Mouse (Mus musculus) liver, embryonic 14.5 days (tissue): ENCODE data around the gene Rin1. TPM values are rescaled to one million over a fixed set of nuclear protein-coding genes. Genes with fewer than 3 reads are reported as not detected.
A peak's percentile ranks its signal among the peaks of the same experiment; 100 is the strongest.
"Not testable (repeated sequence)": the region's sequence is repeated elsewhere in the genome, so short reads cannot be mapped to it uniquely, and the experiment has no call there.

Experiments used
- ATAC-seq: fragments of 200-750 bp; cut with Nextera tagmentation; 2 replicates; pipeline ENCODE4 v1.8.0; 2017; ENCODE audit warnings: moderate number of reproducible peaks, mild to moderate bottlenecking, moderate library complexity; ENCODE audit not compliant: insufficient read depth
- DNase-seq, 3 experiments: peaks; one replicate each; pipeline ENCODE4 v3.0.0-alpha.2; 2012 to 2013; ENCODE audit warnings: low read depth in 3 of 3, low spot score in 3 of 3
- H3K27ac ChIP-seq: fragments of 300-500 bp; sonication (generic); 2 replicates; pipeline ENCODE4 v1.5.1; 2014; ENCODE audit warnings: moderate library complexity, mild to moderate bottlenecking, control low read depth, inconsistent platforms
- H3K27me3 ChIP-seq: fragments of 300-500 bp; sonication (generic); 2 replicates; pipeline ENCODE4 v1.6.1; 2014; ENCODE audit warnings: mild to moderate bottlenecking, low read length, moderate library complexity; ENCODE audit not compliant: control insufficient read depth, insufficient read depth
- H3K36me3 ChIP-seq: fragments of 300-500 bp; sonication (generic); replicated peaks from 2 replicates; pipeline ENCODE4 v1.6.1; 2014; ENCODE audit warnings: low read depth; ENCODE audit not compliant: control insufficient read depth, insufficient read depth
- H3K4me1 ChIP-seq, 2 experiments: fragments of 200-500 bp in 1 of 2; fragments of 300-500 bp in 1 of 2; sonication (generic) in 1 of 2; replicated peaks; 2 replicates each; pipeline ENCODE4 v1.6.1; 2012 to 2014; ENCODE audit warnings: antibody characterized with exemption in 1 of 2, inconsistent platforms in 1 of 2, low read length in 1 of 2; ENCODE audit not compliant: control insufficient read depth in 2 of 2, insufficient read depth in 2 of 2
- H3K4me2 ChIP-seq: fragments of 300-500 bp; sonication (generic); 2 replicates; pipeline ENCODE4 v1.6.1; 2014; ENCODE audit warnings: low read depth, mild to moderate bottlenecking, control low read depth, moderate library complexity
- H3K4me3 ChIP-seq, 2 experiments: fragments of 200-500 bp in 1 of 2; fragments of 300-500 bp in 1 of 2; sonication (generic) in 1 of 2; 2 replicates each; pipeline ENCODE4 v1.5.1; 2012 to 2014; ENCODE audit warnings: low read depth in 2 of 2, low read length in 2 of 2, mild to moderate bottlenecking in 2 of 2, control low read depth in 1 of 2, inconsistent platforms in 1 of 2, moderate library complexity in 1 of 2; ENCODE audit not compliant: insufficient read depth in 1 of 2
- H3K9ac ChIP-seq: fragments of 300-500 bp; sonication (generic); replicated peaks from 2 replicates; pipeline ENCODE4 v1.6.1; 2014; ENCODE audit warnings: mild to moderate bottlenecking, control low read depth, moderate library complexity
- H3K9me3 ChIP-seq: fragments of 300-500 bp; sonication (generic); 2 replicates; pipeline ENCODE4 v1.6.1; 2016; ENCODE audit warnings: low read length, mixed read lengths; ENCODE audit not compliant: control insufficient read depth
- CTCF ChIP-seq: IDR thresholded peaks from 2 replicates; pipeline ENCODE4 v1.5.1; 2016; ENCODE audit warnings: antibody characterized with exemption, low read depth, control low read depth
- EP300 ChIP-seq: IDR thresholded peaks from 2 replicates; pipeline ENCODE4 v1.6.1; 2016; ENCODE audit warnings: antibody characterized with exemption, low read depth
- whole genome bisulfite sequencing: fragments of 180-500 bp; shearing (Covaris S2); extraction: QIAGEN DNeasy Blood & Tissue Kit; methylation state at CpG from one replicate; pipeline ENCODE4 v1.1.7; 2014; ENCODE audit not compliant: insufficient replicate concordance; 5-methylcytosine and 5-hydroxymethylcytosine counted together
- polyA plus RNA-seq, 2 experiments: library from polyadenylated mRNA; depleted of rRNA in 1 of 2; stranded (reverse) in 1 of 2; unstranded in 1 of 2; fragments of >200 nt; fragmentation: Nextera tagmentation in 1 of 2; extraction: Ambion mirVana in 1 of 2; gene quantifications; 2 replicates each; pipeline versions ENCODE4 v1.2.1 to v1.2.3; 2012 to 2014

Gene Rin1
- polyA plus RNA-seq, 2 experiments = 0.13 to 0.54 TPM

DNA sequence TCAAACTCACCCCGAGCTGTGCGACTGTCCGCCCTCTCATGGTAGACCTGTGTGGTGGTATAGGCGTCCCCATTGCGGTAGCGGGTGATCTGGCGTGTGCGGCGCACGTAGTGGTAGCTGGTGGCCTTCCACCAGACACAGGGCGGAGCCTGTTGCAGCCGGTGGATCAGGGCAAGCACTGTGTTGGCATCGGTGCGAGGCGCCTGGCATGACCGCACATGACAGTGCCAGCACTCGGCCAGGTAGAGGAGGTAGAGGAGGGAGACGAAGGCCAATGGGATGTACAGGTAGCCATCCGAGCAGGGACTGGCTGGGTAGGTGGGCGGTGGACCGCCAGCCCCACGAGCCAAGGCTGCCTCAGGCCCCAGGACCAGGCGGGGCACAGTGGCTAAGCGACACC, 32.3 kb downstream of the Rin1 start:
- Histone ChIP-seq H3K27ac (no peak overlapping the region), H3K9me3 (no peaks in the 10 kb centered on the region), H3K4me2 (no peak overlapping the region), H3K4me3 (no peak overlapping the region), H3K36me3 (no peaks in the 10 kb centered on the region), H3K27me3 (peaks cover 66% of the 10 kb centered on the region), H3K4me1 (peaks cover 5% of the 10 kb centered on the region in 2 experiments; a peak in 3 of 4 replicates), H3K9ac (no peak overlapping the region)
- no peak for TF ChIP-seq EP300
- no peak for TF ChIP-seq CTCF
- no peak for ATAC-seq
- DNase-seq = no peak
- 53% methylated on average over 24 of the region's 24 CpGs for WGBS

DNA sequence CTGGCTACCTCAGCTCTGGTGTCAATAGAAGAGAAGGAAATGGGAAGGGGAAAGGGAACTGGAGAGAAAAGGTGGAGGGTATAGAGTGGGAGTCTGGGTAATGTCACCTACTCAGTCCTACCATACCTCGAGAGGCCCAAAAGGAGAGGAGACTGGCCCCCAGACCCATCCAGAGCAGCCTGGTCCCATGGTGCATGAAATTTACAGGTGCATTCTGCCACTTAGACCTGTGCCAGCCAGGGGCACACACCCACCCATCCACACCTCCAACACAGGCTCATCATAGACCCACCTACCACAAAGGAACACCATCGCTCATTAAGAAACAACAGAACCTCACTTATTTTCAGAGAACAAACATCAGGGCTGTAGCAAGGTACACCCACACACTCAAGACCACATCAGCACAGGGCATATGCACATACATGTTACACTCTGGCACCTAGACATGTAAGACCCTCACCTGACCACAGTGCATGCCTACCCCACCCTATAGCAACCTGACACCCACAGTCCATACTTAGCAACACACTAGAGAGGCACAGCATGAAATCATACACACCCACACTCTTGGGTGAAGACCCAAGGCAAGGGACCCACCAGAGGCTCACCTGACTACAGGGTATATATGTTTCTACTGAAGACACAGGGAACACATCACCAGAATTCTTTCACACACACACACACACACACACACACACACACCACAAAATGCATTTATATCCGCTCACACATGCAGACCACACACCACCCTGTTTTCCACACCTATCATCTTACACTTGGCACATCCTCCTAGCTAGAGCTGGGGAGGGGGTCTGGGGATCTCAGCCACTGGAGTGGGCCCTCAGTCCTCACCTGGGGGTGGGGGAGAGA, 33.9 kb downstream of the Rin1 start:
- 39% methylated on average over 3 of the region's 3 CpGs for WGBS
- DNase-seq (no peak), ATAC-seq (no peak)
- Histone ChIP-seq H3K36me3 (no peaks in the 10 kb centered on the region), H3K4me3 (no peak overlapping the region; a peak in 1 of 4 replicates), H3K27me3 (peaks cover 66% of the 10 kb centered on the region), H3K9ac (no peak overlapping the region), H3K27ac (no peak overlapping the region), H3K4me1 (peaks cover 10% of the 10 kb centered on the region in 2 experiments), H3K9me3 (no peaks in the 10 kb centered on the region), H3K4me2 (no peak overlapping the region)
- no peak for TF ChIP-seq EP300
- no peak for TF ChIP-seq CTCF

DNA sequence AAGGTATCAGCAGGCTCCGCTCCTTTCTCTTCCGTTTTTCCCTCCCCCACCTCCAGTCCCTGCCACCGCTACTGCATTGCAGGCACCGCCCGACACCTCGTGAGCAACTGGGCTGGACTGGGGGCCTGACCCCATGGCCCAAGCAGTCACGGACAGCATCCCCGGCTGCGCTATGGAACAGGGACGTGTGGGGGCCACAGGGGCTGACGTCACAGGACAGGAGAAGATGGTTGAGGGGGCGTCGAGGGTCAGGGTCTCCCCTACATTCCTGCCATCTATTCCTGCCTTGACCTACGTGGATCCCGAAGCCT, 34.5 kb downstream of the Rin1 start:
- no peak overlapping the region for H3K9ac ChIP-seq
- H3K9me3 ChIP-seq = no peaks in the 10 kb centered on the region
- TF ChIP-seq CTCF = no peak
- TF ChIP-seq EP300 = no peak
- no peak for ATAC-seq
- H3K27me3 ChIP-seq = peaks cover 65% of the 10 kb centered on the region
- H3K36me3 ChIP-seq = no peaks in the 10 kb centered on the region
- H3K27ac ChIP-seq = no peak overlapping the region
- peaks cover 10% of the 10 kb centered on the region in 2 experiments for H3K4me1 ChIP-seq
- H3K4me3 ChIP-seq = peak overlapping the region in 1 of 2 experiments; percentile 55; a peak in 2 of 4 replicates
- DNase-seq = no peak
- WGBS = 3% methylated on average over 15 of the region's 15 CpGs
- H3K4me2 ChIP-seq = peak overlapping the region; percentile 75

DNA sequence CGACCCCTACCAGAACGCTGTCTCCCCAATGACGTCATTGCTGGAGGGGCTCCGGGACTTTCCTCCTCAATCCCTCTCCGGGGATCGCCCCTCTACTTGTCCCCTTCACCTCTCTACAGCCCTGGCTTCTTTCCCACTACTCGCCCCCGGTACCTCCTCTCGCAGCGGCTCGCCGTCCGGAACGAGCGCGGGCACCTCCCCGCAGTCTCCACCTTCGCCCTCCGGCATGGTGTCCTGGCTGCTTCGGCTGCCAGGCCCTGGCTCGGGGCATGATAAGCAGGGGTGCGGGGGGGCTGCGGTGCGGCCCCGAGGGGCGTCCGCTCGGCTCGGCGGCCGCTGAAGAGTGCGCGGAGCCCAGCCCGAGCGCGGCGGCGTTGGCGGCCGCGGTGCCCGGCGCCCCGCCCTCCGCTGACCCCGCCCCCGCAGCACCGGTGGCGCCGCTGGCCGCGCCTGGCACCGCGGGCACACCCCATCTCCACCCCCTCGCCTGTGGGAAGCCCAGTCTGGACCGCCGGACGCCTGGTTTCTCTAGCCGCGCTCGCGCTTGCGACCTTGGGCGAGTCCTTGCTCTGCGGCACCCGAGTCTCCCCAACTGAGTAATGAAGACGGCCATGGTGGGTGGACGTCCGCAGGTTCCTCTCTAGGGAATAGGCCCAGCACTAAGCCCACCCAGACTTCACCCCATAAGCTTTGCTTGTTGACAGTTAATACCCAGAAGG, 35.0 kb downstream of the Rin1 start, which contains the start of gene Tmem151a:
Gene Tmem151a, minus strand, starts transcription at position 387 of the 719 bp plus-strand sequence.
- Histone ChIP-seq H3K4me2 (peak within 1 kb of the TSS; percentile 75), H3K27ac (no peak within 1 kb of the TSS), H3K4me3 (peak within 1 kb of the TSS; percentile 12 to 55; a peak in 3 of 4 replicates), H3K36me3 (no peaks in the 10 kb centered on the region), H3K9me3 (no peaks in the 10 kb centered on the region), H3K27me3 (peaks cover 62% of the 10 kb centered on the region), H3K4me1 (peaks cover 10% of the 10 kb centered on the region in 2 experiments), H3K9ac (no peak within 1 kb of the TSS)
- 1% methylated on average over 69 of the region's 69 CpGs for WGBS
- DNase-seq (no peak), ATAC-seq (no peak)
- no peak for TF ChIP-seq CTCF
- TF ChIP-seq EP300 = no peak

DNA sequence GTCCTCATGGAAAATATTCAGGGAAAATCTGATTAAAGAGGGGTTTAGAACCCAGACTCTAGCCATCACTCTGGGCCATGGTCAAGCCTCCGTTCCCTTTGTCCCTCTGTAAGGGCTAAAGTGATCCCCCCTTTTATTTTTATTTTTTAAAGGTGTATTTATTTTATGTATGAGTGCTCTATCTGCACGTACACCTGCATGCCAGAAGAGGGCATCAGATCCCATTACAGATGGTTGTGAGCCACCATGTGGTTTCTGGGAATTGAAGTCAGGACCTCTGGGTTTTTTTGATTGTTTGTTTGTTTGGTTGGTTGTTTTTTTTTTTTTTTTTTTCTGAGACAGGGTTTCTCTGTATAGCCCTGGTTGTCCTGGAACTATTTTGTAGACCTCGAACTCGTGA, 36.3 kb downstream of the Rin1 start:
- not testable (repeated sequence) for H3K4me3 ChIP-seq, H3K9me3 ChIP-seq, H3K4me2 ChIP-seq, DNase-seq, H3K27ac ChIP-seq, H3K36me3 ChIP-seq, H3K9ac ChIP-seq, ATAC-seq
- 40% methylated on average over 4 of the region's 4 CpGs for WGBS
- H3K27me3 ChIP-seq = peaks cover 50% of the 10 kb centered on the region
- peaks cover 10% of the 10 kb centered on the region in 2 experiments for H3K4me1 ChIP-seq
- TF ChIP-seq CTCF = peak; percentile 34
